Mouse (Mus musculus) right cerebral cortex, adult 2 months (tissue): Measurements from ENCODE around the gene Ipo8.
A peak's percentile ranks its signal among the peaks of the same experiment; 100 is the strongest.

Source experiments
- DNase-seq, 2 experiments: peaks; one replicate each; pipeline ENCODE4 v3.0.0; 2021 to 2022; ENCODE audit warnings: low spot score in 2 of 2

The Ipo8 gene

DNA sequence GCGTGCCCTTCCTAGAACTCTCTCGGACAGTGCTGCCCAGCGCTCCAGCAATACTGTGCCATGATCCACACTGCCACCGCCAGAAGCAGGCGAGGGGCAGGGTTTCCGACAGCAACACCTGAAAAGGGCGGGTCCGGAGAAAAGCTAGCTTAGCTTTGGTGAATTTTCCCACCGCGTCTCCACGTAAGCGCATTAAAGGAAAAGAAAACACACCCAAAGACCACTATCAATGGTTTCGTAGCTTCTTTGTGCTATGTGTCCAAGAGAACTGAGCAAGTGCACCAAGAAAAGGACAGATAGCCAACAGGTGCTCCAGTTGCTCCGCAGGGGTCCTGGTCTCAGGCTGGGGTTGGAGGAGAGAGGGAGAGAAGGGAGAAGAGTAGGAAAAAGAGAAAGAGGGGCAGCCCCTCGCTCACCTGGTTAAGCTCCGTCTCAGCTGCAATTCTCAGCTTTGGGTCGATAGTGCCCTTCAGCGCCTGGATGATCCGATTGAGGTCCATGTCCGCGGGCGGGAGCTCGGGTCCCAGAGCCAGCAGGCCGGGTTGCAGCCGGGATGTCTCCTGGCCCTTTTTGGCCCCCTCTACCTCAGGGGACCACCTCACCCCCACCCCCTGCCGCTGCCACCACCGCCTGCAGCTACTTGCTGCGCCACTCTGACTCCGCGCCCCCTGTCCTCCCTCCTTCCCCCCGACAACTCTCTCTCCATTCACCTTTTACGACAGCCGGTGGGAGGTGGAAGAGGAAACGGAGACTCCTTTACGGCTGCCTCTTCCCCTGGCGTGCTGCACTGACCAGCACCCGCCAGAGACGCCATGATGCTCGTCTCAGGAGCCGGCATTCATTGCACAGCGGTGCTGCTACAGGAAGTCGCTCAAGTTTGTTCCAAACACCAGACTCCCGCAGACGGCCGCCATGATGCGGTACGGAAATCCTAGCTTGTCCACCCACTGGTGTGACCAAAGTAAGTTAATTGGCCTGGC is at the start of gene Ipo8:
Gene Ipo8 (minus strand): TSS at position 720 of the 980 bp plus-strand sequence.
- DNase-seq: peak; percentile 93 to 96

DNA sequence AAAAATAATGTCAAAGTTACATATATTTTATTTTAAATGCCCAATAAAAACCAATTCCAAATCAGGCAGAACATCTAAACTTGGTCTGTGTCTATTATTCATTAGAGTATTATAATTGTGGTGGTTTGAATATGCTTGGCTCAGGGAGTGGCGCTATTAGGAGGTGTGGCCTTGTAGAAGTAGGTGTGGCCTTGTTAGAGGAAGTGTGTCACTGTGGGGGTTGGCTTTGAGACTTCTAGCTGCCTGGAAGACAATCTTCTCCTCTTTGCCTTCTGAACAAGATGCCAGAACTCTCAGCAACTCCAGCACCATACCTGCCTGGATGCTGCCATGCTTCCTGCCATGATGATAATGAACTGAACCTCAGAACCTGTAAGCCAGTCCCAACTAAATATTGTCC is 42.6 kb upstream of the Ipo8 start:
- DNase-seq: no peak

DNA sequence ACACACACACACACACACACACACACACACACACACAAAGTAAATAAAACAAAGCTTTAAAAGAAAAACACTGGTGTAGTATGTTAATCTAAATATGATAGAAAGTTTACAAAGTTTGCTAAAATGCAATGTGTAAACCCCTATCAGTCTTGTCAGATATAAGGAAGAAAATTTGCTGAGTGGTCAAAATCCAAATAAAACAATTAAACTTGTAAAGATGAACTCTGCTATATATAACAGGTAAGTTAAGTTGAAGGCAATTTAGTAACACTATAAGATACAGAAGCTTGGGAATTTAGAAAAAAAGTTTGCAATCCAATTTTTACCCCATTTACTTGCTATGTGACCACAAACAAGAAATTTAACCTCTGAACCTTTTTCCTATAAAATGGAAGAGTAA is 14.4 kb upstream of the Ipo8 start:
- no peak for DNase-seq

DNA sequence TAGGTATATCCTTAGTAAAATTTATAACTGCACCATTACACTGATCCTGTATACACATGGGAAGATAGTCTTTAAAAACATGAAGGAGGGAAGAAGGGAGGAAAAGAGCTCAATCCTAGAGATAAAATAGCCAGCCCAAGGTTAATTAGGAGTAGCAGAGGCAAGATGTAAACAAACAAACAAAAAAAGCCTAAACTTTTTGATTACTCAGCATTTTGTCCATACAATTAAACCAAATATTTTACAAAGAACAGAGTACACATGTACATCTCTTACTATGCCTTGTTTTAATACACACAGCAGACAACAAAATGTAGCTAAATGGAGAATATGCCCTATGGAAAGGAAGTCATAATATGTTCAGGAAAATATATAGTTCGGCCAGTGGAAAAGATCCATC is 10.5 kb upstream of the Ipo8 start:
- DNase-seq: no peak

DNA sequence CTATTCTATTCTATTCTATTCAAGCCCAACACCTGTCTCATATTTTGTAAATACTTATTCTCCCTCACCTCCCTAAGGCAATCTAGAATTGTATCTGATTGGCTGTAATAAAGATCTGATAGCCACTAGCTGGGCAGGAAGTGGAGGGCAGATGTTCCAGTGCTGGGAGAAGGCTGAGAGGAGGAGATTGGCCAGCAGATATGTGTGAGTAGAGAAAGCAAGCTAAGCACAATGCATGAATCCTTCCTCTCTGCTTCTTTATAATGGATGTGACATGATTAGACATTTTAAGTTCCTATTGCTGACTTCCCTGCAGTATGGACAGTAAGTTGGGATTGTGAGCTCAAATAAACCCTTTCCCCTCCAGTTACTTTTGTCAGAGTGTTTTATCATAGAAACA is 7.2 kb upstream of the Ipo8 start:
- no peak for DNase-seq

DNA sequence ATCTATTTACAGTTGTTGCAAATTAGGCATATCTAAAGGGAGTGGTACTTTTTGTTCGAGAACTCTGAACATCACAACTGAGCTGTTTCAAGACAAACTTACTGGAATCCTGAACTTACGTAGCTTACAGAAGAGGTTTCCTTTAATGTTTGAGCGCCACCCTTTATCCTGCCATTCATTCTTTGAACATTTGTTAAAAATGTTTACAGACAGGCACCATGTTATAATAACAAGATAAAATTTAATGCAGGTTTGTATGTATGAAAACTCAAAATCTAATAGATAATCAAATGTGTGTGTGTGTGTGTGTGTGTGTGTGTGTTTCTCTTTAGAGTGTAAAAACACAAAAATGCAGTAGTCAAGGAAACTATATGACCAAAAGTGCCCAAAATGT is 458 bp upstream of the Ipo8 start:
- no peak for DNase-seq

DNA sequence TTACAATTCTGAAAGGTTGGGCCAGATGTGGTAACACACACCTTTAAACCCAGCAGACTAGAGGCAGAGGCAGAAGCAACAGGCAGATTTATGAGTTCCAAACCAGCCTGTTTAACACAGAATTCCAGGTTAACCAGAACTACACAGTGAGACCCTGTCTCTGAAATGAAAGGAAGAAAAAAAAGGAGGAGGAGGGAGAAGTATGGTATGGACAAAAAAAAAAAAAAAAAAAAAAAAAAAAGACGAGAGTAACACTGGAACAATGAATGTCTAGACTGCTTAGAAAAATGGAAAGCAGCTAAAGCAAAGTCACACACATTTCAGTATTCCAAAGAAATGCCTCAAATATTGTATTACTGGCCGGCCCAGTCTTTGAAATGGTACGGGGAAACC is 916 bp downstream of the Ipo8 start:
- no peak for DNase-seq

DNA sequence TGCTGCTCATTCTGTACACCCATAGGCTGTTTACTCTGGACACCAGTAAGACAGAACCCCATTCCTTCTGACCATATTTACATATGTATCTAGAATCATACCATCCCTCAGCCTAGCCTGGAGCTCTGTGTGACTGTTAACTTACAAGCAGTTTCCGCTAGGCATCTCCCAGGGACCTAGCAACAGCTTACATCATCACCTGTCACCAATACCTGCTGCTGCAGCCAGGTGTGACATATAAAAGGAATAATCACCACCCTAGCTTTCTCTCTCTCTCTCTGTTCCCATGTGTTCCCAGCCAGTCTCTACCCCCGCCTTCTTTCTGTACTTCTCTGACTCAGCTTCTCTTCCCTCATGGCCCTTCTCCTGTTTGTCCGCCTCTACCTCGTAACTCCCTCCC is 5.1 kb downstream of the Ipo8 start:
- no peak for DNase-seq

DNA sequence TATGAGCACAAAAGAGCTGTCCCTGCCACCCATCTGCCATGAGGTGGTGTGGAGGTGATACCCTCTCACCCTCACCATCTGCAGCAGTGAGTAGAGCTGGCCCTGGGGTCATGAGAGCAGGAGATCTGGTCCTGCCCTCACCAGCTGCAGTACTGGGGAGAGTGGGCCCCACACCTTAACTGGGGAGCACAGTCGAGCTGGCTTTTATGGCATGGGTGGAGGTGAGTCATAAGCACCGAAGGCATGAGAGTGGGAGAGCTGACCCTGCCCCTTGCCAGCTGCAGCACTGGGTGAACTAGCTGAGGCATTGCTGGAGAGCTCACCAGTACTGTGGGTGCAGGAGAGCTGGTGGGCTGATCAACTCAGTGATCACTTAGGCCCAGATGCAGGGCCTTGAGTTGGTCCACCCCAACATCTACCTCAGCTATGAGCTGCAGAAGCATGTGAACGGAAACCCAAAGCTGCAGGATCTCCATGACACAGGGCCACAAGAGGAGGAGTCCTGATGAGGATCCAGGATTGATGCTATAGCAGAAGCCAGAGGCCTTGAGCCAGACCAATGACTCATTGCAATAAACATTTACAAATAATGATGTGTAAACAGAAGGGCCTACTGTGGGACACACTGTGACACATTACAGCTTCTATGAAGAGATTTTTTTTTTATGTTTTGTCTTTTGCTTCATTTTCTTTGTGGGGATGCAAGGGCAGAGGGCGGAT is 12.5 kb downstream of the Ipo8 start:
- no peak for DNase-seq

DNA sequence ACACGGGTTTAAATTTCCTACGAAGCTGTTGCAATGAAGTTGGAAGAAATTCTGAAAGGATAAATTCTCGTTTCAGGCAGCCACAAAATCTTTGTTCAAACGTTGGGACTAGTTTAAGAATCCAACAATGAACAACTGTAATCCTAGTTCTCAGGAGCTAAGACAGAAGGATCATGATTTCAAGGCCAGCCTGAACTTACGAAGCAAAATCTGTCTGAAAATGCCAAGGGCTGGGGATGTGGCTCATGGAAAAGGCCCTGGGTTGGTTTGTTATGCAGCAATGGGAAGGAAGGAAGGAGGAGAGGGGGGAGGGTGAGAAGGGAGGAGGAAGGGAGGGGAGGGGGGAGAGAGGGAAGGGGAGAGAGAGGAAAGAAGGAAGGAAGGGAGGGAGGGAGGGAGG is 14.5 kb downstream of the Ipo8 start:
- no peak for DNase-seq

DNA sequence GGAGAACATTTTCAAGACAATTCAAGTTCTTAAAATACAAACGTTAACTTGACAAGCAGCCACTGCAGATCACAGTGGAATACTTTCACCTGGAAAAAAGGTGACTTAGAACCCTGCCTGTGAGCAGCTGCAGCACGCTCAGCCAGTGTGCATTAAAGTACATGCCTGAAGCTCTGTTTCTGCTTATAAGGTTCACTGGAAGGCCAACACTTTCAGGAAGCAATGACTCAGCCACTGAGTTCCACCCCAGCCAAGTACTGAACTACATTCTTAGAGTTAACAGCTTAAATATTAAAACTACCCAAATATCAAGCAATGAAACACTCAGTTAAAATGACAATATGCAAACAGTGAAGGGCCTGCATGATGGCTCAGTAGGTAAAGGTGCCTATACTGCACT is 20.1 kb downstream of the Ipo8 start:
- no peak for DNase-seq

DNA sequence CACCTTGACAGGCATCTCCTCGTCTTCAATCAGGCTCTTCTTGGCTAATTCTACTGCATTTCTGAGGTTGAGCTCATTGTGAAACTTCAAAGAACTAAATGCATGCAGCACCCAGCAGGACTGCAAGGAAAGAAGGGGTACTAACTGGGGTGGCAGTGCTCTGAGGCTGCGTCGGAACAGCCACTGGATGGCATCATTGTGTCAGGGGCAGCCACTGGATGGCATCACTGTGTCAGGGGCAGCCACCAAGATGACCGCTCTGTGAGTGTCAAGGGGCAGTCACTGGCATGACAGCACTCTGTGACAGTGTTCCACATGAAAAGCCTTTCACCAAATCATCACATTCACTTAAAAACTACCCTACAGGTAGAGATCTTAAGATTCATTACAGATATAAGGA is 31.5 kb downstream of the Ipo8 start:
- DNase-seq: no peak

DNA sequence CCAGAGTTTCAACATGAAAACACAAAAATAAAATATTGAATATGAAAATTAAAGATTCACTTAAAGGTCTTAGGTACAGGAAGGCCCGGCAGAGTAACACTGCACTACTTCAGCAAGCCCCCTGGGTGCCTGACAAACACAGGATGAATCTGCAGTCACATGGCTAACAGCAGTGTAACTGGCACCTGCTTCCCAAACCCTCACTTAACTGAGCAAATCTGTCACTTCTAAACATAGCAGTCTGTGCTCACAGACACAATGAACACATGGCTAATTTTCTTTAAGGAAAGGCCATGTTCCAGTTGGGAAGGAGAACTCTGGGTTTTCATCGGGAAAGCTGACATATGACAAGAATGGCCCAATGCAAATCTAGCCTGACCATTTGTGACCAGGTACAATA is 36.1 kb downstream of the Ipo8 start:
- peak in 1 of 2 experiments; percentile 5 for DNase-seq

DNA sequence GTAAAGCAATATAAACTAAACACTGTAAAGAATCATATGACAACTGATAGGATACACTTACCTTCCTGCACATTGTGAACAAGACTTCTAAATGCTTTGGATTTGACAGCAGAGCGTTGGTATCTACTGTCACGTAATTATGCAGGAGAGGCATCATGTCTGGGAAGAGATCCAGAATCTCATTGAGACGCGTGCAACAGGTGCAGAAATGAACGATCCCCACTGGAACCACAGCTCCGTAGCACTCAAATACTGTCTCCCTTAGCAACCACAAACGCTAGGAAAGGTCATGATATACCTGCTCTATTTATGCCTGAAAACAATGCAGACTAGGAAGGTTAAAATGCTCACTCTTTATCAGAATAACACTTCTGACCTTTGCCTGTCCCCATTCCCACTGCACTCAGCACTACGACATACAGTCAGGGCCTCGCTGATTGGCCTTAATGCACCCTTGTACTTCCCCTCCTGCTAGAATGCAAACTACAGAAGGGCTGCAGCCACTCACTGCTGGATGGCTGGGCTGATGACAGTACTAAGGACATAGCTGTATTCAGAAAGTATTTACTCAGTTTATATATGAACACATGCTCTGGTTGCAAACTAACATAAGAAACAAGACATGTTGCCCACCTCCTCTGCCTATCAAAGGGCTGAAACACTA is 42.1 kb downstream of the Ipo8 start:
- DNase-seq: no peak

DNA sequence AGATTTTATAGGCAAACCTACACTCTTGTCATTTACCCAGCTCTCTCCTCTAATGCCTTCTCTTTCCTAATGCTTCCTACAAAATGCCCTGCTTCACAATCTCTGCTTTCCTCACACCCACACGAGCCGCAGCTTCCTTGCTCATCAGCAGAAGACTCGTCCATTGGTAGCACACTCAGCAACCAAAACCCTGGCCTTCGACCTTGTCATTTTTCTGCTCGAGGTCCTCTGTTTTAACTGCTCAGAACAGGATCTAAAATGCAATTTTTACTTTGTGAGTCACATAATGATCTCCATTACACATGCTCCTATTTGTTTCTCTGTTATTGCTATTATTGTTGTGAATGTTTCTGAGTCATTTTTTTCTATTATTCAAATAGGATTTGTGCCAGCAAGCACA is 45.1 kb downstream of the Ipo8 start:
- no peak for DNase-seq

DNA sequence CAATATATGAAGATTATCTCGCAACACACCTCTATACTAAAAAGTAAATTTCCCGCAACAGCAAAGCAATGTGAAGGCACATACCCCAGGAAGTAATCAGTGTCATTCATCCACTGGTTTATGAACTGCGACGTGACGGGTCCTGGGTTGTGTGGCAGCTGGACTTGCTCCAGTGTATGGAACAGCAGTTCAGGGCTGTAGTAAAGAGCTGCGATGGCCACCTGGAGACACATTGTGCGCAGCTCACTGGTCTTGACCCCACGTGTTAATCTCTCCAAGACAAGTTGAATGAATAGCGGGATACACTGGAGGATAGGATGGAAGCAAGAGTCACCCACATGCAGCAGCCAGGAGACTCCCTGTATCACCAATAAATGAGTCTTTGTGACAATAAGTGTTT is 46.8 kb downstream of the Ipo8 start:
- DNase-seq: no peak

DNA sequence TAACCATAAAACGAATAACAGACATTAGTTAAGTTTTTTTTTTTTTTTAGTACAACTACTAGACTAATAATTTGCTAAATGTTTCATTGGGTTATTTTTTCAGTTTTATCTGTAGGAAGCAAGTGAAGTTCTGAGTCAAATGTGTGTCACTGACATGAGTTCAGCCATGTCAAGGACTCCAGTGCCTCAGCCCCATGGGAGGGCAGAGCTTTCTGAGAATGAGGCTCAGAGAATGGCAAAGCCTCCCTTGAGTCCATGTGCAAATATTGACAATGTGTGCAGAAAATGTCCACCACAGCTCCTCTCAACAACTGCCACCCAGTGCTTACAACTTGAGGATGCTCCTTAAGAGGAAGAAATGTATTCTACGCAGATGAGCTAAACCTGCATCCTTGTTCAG is 55.0 kb downstream of the Ipo8 start:
- DNase-seq: no peak

DNA sequence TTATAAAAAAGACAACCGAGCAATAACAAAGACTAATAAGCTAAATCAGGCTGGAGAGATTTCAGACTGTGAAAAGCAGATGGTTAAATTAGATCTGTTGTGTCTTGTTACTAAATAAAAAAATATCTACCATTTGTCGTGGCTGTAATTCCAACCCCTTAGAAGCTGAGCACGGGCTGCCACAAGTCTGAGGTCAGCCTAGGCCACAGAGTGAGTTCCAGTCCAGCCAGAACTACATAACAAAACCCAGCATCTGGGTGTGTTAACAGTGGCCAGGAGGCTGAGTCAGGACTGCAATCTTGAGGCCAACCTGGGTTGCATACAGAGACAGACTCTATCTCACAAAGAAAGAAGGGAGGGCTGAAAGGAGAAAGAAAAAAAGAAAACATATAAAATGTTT is 59.8 kb downstream of the Ipo8 start:
- no peak for DNase-seq

DNA sequence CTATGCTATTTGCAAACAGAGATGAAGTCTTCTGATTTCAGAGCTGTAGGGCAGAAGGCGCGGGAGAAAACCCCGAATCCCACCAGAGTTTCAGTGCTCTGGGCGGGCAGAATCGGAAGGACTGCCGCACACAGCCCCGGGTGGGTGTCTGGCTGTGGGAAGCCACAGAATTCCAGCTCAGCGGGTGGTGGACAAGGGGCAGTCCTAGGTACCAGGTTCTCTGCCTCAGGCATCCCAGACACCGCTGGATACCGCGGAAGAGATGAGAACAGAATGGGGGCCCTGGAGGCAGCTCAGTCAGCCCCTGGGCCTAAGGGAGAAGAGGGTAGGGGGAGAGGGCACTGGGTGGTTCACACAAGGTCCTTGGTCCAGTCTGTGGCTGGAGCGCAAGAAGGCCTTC is 62.8 kb downstream of the Ipo8 start:
- DNase-seq: no peak

DNA sequence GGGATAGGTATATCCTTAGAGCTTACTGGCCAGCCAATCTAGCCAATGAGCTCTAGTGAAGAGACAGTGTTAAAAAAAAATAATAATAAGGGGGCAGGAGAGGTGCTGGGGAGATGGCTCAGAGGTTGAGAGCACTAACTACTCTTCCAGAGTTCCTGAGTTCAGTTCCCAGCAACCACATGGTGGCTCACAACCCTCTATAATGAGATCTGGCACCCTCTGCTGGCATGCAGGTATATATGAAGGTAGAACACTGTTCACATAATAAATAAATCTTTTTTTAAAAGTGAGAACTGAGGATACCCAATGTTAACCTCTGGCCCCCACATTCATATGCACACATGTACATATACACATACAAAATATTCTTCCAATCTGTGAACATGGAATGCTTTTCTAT is 64.0 kb downstream of the Ipo8 start:
- DNase-seq: no peak

DNA sequence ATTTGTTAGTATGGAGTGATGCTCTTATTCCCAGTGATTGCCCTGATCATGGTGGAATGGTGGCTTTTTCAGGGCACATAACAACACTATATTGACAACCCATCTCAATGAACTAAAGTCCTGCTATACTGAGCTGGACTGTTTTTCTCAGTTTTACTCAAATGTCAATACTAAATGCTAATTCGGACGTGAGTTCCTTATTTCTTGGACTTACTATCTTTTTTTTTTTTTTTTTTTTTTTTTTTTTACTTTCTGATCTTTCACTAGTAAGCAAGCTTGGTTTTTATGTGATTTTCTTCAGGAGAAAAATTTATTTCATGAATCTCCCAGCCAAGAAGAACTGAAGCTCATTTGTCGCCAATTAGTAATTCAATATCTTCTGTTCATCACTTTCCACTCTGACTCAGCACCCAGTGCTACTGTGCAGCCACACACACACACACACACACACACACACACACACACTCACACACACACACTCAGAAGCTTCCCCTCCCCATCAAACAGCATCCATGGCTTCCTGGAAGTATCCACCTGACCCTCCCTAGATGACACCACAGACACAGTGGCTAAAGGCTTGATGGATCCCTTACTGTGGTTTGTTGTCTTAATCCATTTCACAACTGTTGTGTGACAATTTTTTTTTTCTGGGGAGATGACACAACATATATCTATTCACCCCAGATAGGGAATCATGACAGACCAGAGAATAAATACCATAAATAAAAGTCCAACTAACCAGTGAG is 69.1 kb downstream of the Ipo8 start:
- no peak for DNase-seq

DNA sequence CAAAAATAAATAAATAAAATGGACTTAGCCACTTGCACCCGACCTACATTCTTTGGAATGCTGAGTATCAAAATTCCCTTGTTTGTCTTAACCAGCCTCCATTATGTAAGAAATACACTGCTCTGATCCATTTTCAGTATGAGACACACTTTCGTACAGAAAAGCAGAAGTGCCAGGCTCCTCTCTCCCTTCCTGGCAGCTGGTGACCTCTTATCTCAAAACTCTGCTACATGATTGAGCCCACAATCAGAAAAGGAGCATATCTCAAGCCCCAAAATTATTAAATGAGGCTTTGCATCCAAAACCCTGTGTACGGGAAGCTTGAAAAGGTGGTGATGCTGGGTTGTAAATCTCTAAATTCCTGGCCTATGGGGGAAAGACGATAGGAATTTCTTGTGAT is 69.8 kb downstream of the Ipo8 start:
- DNase-seq: no peak
